Comparison of ENCODE assay signal across 17 mouse cellular contexts in genomic region chr11:24096483-24096882, GRCm38 (mm10). TPM values are rescaled to one million over a fixed set of nuclear protein-coding genes. Genes with fewer than 3 reads are reported as not detected.
DNase-seq lines count a peak whose midpoint lies in the region; ATAC-seq and TF ChIP-seq lines count a peak whose summit lies in the region.
"Had no signal": no experiment of that assay in that cellular context is flagged by ENCODE, and none has a peak within 500 bp of the region (broad histone marks: within the 10 kb centered on the region; RNA-seq: fewer than 3 reads in every experiment).

No protein-coding gene starts in this region.

- 0 out of 2 replicates have a peak overlapping the region, but pooled peaks have one; percentile 10 for H3K27ac ChIP-seq in stomach, embryonic 14.5 days (ENCODE audit: low read length)
- no peak overlapping the region for H3K27ac ChIP-seq in stomach, postnatal 0 days (replicated peaks)
- peak overlapping the region; percentile 56 for H3K27ac ChIP-seq in hindbrain, embryonic 12.5 days
- peak overlapping the region; percentile 61 for H3K27ac ChIP-seq in midbrain, embryonic 13.5 days
- H3K27ac ChIP-seq: macrophage; stomach, embryonic 15.5 days had no signal

- DNase-seq in stomach, postnatal 0 days (ENCODE audit: low spot score): no peak
- DNase-seq in layer of hippocampus, adult 9-11 months: no peak
- DNase-seq in urinary bladder, postnatal 36 days (ENCODE audit: low spot score in 2 of 2): no peak
- DNase-seq: kidney, adult 9 months; liver, embryonic 13.5 days; right cerebral cortex, postnatal 4 days; thymus, postnatal 4 days had no signal

- no peak for TF ChIP-seq CTCF in stomach, postnatal 0 days (IDR thresholded peaks at IDR 0.05; ENCODE audit: low read depth)

- ATAC-seq in stomach, embryonic 14.5 days (ENCODE audit: insufficient number of reproducible peaks, insufficient read depth, low FRiP score, low read depth): no peak
- ATAC-seq in stomach, postnatal 0 days (ENCODE audit: low FRiP score, low TSS enrichment): no peak
- no peak for ATAC-seq in hindbrain, embryonic 12.5 days (ENCODE audit: low FRiP score)
- no peak for ATAC-seq in midbrain, embryonic 13.5 days
- no peak for ATAC-seq in megakaryocyte-erythroid progenitor cell, adult 5-6 weeks (replicated peaks; ENCODE audit: low FRiP score, low TSS enrichment, poor library complexity, severe bottlenecking)
- ATAC-seq: Patski had no signal

- no peaks in the 10 kb centered on the region for H3K9me3 ChIP-seq in stomach, embryonic 14.5 days (ENCODE audit: control insufficient read depth, low read depth, low read length)
- no peaks in the 10 kb centered on the region for H3K9me3 ChIP-seq in stomach, postnatal 0 days (ENCODE audit: control insufficient read depth, low read length)
- H3K9me3 ChIP-seq in hindbrain, embryonic 12.5 days (replicated peaks): no peaks in the 10 kb centered on the region
- H3K9me3 ChIP-seq in midbrain, embryonic 13.5 days: no peaks in the 10 kb centered on the region
- H3K9me3 ChIP-seq: liver, embryonic 13.5 days; stomach, embryonic 15.5 days had no signal

- no peak overlapping the region for H3K4me3 ChIP-seq in stomach, embryonic 14.5 days (ENCODE audit: low read depth, low read length)
- H3K4me3 ChIP-seq in stomach, postnatal 0 days (ENCODE audit: low read depth, low read length): no peak overlapping the region
- H3K4me3 ChIP-seq in hindbrain, embryonic 12.5 days: no peak overlapping the region
- H3K4me3 ChIP-seq in midbrain, embryonic 13.5 days (replicated peaks): no peak overlapping the region
- H3K4me3 ChIP-seq: liver, embryonic 13.5 days; stomach, embryonic 15.5 days had no signal

- no peaks in the 10 kb centered on the region for H3K36me3 ChIP-seq in stomach, embryonic 14.5 days (ENCODE audit: control insufficient read depth, insufficient read depth, low read length)
- H3K36me3 ChIP-seq in stomach, postnatal 0 days (ENCODE audit: control insufficient read depth, insufficient read depth, low read length): no peaks in the 10 kb centered on the region
- H3K36me3 ChIP-seq in hindbrain, embryonic 12.5 days: no peaks in the 10 kb centered on the region
- 0 out of 2 replicates have a peak, but pooled peaks cover 5% of the 10 kb centered on the region for H3K36me3 ChIP-seq in midbrain, embryonic 13.5 days
- H3K36me3 ChIP-seq: stomach, embryonic 15.5 days had no signal

- 40% methylated on average over 6 of the region's 6 CpGs for WGBS in stomach, embryonic 14.5 days
- 56% methylated on average over 6 of the region's 6 CpGs for WGBS in stomach, postnatal 0 days
- 42% methylated on average over 6 of the region's 6 CpGs for WGBS in hindbrain, embryonic 12.5 days
- 53% methylated on average over 6 of the region's 6 CpGs for WGBS in midbrain, embryonic 13.5 days

- peaks cover 61% of the 10 kb centered on the region for H3K4me1 ChIP-seq in stomach, embryonic 14.5 days (ENCODE audit: control insufficient read depth, insufficient read depth, low read length)
- peaks cover 8% of the 10 kb centered on the region for H3K4me1 ChIP-seq in stomach, postnatal 0 days (replicated peaks; ENCODE audit: control insufficient read depth, insufficient read depth)
- peaks cover 84% of the 10 kb centered on the region for H3K4me1 ChIP-seq in hindbrain, embryonic 12.5 days
- peaks cover 94% of the 10 kb centered on the region for H3K4me1 ChIP-seq in midbrain, embryonic 13.5 days (replicated peaks)

- H3K27me3 ChIP-seq in stomach, embryonic 14.5 days (ENCODE audit: control insufficient read depth, insufficient read depth, low read length): no peaks in the 10 kb centered on the region
- H3K27me3 ChIP-seq in stomach, postnatal 0 days (ENCODE audit: control insufficient read depth, insufficient read depth, low read length): no peaks in the 10 kb centered on the region
- H3K27me3 ChIP-seq in hindbrain, embryonic 12.5 days: no peaks in the 10 kb centered on the region
- no peaks in the 10 kb centered on the region for H3K27me3 ChIP-seq in midbrain, embryonic 13.5 days
- H3K27me3 ChIP-seq: liver, embryonic 13.5 days; stomach, embryonic 15.5 days had no signal

- H3K4me2 ChIP-seq in stomach, embryonic 14.5 days (replicated peaks; ENCODE audit: low read depth, low read length): no peak overlapping the region
- H3K4me2 ChIP-seq in stomach, postnatal 0 days (replicated peaks; ENCODE audit: low read depth): no peak overlapping the region
- H3K4me2 ChIP-seq in hindbrain, embryonic 12.5 days (replicated peaks): peak overlapping the region; percentile 30
- H3K4me2 ChIP-seq in midbrain, embryonic 13.5 days (replicated peaks): peak overlapping the region; percentile 33
- H3K4me2 ChIP-seq: liver, embryonic 13.5 days; stomach, embryonic 15.5 days had no signal

- no peak for TF ChIP-seq EP300 in stomach, postnatal 0 days (optimal IDR thresholded peaks at IDR 0.05)

- no peak overlapping the region for H3K9ac ChIP-seq in stomach, embryonic 14.5 days (replicated peaks; ENCODE audit: low read depth, low read length)
- no peak overlapping the region for H3K9ac ChIP-seq in stomach, postnatal 0 days (ENCODE audit: low read length)
- H3K9ac ChIP-seq in hindbrain, embryonic 12.5 days: no peak overlapping the region
- H3K9ac ChIP-seq in midbrain, embryonic 13.5 days (replicated peaks): 0 out of 2 replicates have a peak overlapping the region, but pooled peaks have one; percentile 25
- H3K9ac ChIP-seq: liver, embryonic 13.5 days; stomach, embryonic 15.5 days had no signal

RNA-seq across cellular contexts. Expression of gene Bcl11a, which starts 18.6 kb away (rescaled TPM):
- 40.0 and 40.8 TPM in 2 replicates for polyA plus RNA-seq in stomach, embryonic 14.5 days (2014; fragmentation: Nextera tagmentation; extraction: Ambion mirVana)
- 10.5 and 11.7 TPM in 2 replicates for polyA plus RNA-seq in stomach, postnatal 0 days (2015; fragmentation: Nextera tagmentation; extraction: Ambion mirVana)
- 89.1 and 94.8 TPM in 2 replicates for polyA plus RNA-seq in hindbrain, embryonic 12.5 days (2016; fragmentation: Nextera tagmentation; extraction: Ambion mirVana)
- 97.6 and 102 TPM in 2 replicates for polyA plus RNA-seq in midbrain, embryonic 13.5 days (2015; fragmentation: Nextera tagmentation; extraction: Ambion mirVana)
- 194 and 225 TPM in 2 replicates for total RNA-seq in megakaryocyte-erythroid progenitor cell, adult 5-6 weeks (2014; fragmentation: Nextera tagmentation)
- 69.3 and 74.2 TPM in 2 replicates for total RNA-seq in megakaryocyte-erythroid progenitor cell, adult 5-6 weeks (2017)
- polyA plus RNA-seq: Patski had no signal

RNA-seq across cellular contexts. Expression of gene A830031A19Rik, which starts 21.6 kb away (rescaled TPM):
- polyA plus RNA-seq in stomach, embryonic 14.5 days (2014; fragmentation: Nextera tagmentation; extraction: Ambion mirVana): not detected in 2 replicates
- 0.27 TPM in 1 of 2 replicates, not detected in the other for polyA plus RNA-seq in stomach, postnatal 0 days (2015; fragmentation: Nextera tagmentation; extraction: Ambion mirVana)
- polyA plus RNA-seq in hindbrain, embryonic 12.5 days (2016; fragmentation: Nextera tagmentation; extraction: Ambion mirVana): not detected in 2 replicates
- polyA plus RNA-seq in midbrain, embryonic 13.5 days (2015; fragmentation: Nextera tagmentation; extraction: Ambion mirVana): not detected in 2 replicates
- total RNA-seq in megakaryocyte-erythroid progenitor cell, adult 5-6 weeks (2014; fragmentation: Nextera tagmentation): not detected in 2 replicates
- not detected in 2 replicates for total RNA-seq in megakaryocyte-erythroid progenitor cell, adult 5-6 weeks (2017)
- total RNA-seq: adrenal gland, adult 18-20 months; gastrocnemius, postnatal 4 days had no signal
- polyA plus RNA-seq: heart, postnatal 0 days; liver, embryonic 13.5 days; macrophage; Patski; stomach, embryonic 15.5 days had no signal

Comparison
In these comparisons a context has a peak if more than half of its experiments do, and no peak if none do; other contexts are left out.
1. H3K4me2 ChIP-seq: peak in hindbrain, embryonic 12.5 days (single experiment) and midbrain, embryonic 13.5 days (single experiment); none in stomach, embryonic 14.5 days (single experiment) and stomach, postnatal 0 days (single experiment).